ENCODE assay signal across 36 mouse cellular contexts in the genomic region with DNA sequence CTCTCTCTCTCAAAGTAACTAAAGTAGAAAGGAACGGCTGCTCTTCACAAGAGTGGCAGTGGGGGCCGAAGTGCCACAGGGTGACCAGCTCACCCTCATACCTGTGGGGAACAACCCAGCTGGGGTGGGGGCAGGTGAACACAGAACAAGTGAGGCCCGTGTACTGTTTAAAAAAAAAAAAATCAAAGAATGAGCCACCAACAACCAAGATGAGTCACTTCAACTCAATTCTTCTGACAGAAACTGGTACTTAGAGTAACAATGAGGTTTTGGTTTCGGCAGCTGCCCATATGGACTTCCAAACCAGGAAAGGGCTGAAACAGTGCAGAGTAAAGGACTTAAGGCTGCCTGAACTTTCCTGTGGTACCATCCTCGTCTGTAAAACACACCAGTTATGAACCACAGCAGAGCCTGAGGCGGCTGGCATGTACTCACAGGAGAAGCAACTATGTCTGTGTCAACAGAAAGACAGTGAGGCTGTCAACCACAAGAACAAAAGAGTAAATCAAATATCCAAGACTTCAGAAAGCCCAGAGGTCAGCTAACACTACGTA. TPM values are rescaled to one million over a fixed set of nuclear protein-coding genes. Genes with fewer than 3 reads are reported as not detected.
A peak's percentile ranks its signal among the peaks of the same experiment; 100 is the strongest.
DNase-seq lines count a peak whose midpoint lies in the region; ATAC-seq and TF ChIP-seq lines count a peak whose summit lies in the region.
"Had no signal": no experiment of that assay in that cellular context is flagged by ENCODE, and none has a peak within 500 bp of the region (broad histone marks: within the 10 kb centered on the region; RNA-seq: fewer than 3 reads in every experiment).

No protein-coding gene starts in this region.

- H3K27me3 ChIP-seq in embryonic facial prominence, embryonic 13.5 days, result no peaks in the 10 kb centered on the region
- no peaks in the 10 kb centered on the region for H3K27me3 ChIP-seq in embryonic facial prominence, embryonic 10.5 days (replicated peaks; ENCODE audit: low read depth, poor library complexity, severe bottlenecking)
- H3K27me3 ChIP-seq in CH12.LX (replicated peaks), result no peaks in the 10 kb centered on the region
- H3K27me3 ChIP-seq: embryonic facial prominence, embryonic 12.5 days; heart, embryonic 12.5 days; hindbrain, embryonic 13.5 days; limb, embryonic 12.5 days; liver, embryonic 15.5 days; midbrain, embryonic 15.5 days; neural tube, embryonic 12.5 days; Patski had no signal

- 65% methylated on average over 7 of the region's 7 CpGs for WGBS in embryonic facial prominence, embryonic 13.5 days
- WGBS in embryonic facial prominence, embryonic 10.5 days, result 86% methylated on average over 7 of the region's 7 CpGs

- no peak overlapping the region for H3K4me3 ChIP-seq in embryonic facial prominence, embryonic 13.5 days
- H3K4me3 ChIP-seq in embryonic facial prominence, embryonic 10.5 days, result no peak overlapping the region
- no peak overlapping the region for H3K4me3 ChIP-seq in CH12.LX (replicated peaks in 1 of 3; ENCODE audit: low read depth in 2 of 3, low read length in 2 of 3, poor library complexity in 1 of 3)
- no peak overlapping the region for H3K4me3 ChIP-seq in layer of hippocampus, adult 2 months
- H3K4me3 ChIP-seq: embryonic facial prominence, embryonic 12.5 days; heart, embryonic 12.5 days; hindbrain, embryonic 13.5 days; limb, embryonic 12.5 days; liver, embryonic 15.5 days; midbrain, embryonic 10.5 days; midbrain, embryonic 15.5 days; neural tube, embryonic 12.5 days had no signal

- no peak for DNase-seq in embryonic facial prominence, embryonic 10.5 days (ENCODE audit: low spot score)
- peak; percentile 30 for DNase-seq in CH12.LX (ENCODE audit: extremely low read depth)
- peak; percentile 47 for DNase-seq in induced T-regulatory cell, adult 2 months (ENCODE audit: low read depth)
- no peak for DNase-seq in right cerebral cortex, postnatal 14 days
- DNase-seq in layer of hippocampus, adult 2 months (ENCODE audit: low spot score in 2 of 2), result no peak
- DNase-seq in neural tube, embryonic 10.5 days (ENCODE audit: extremely low spot score, low spot score), result no peak
- DNase-seq: adrenal gland, postnatal 14 days; cerebellum, adult 11 months; cerebellum, adult 9-10 months; cerebellum, postnatal 36 days; gastrocnemius, postnatal 14 days; heart, adult 18-20 months; heart, postnatal 4 days; kidney, adult 2 months; kidney, postnatal 10 days; layer of hippocampus, adult 9-11 months; lung, embryonic 14.5 days; right cerebral cortex, adult 18-20 months; right cerebral cortex, postnatal 4 days; thymus, postnatal 14 days had no signal

- ATAC-seq in embryonic facial prominence, embryonic 13.5 days (ENCODE audit: insufficient number of reproducible peaks, insufficient read depth, low FRiP score, low TSS enrichment, low read depth), result no peak
- ATAC-seq: forebrain, embryonic 16.5 days; midbrain, embryonic 15.5 days; Patski had no signal

- no peak for TF ChIP-seq RAD21 in CH12.LX (IDR thresholded peaks at IDR 0.05; ENCODE audit: low read depth, low read length)

- no peak for TF ChIP-seq CTCF in CH12.LX (conservative IDR thresholded peaks at IDR 0.05 in 1 of 2, IDR thresholded peaks at IDR 0.05 in 1 of 2; ENCODE audit: low read depth in 2 of 2, low read length in 2 of 2)
- no peak for TF ChIP-seq CTCF in layer of hippocampus, adult 2 months (conservative IDR thresholded peaks at IDR 0.05)

- peaks cover 20% of the 10 kb centered on the region for H3K4me1 ChIP-seq in embryonic facial prominence, embryonic 13.5 days
- H3K4me1 ChIP-seq in embryonic facial prominence, embryonic 10.5 days, result no peaks in the 10 kb centered on the region
- H3K4me1 ChIP-seq in CH12.LX (ENCODE audit: control insufficient read depth in 1 of 2, insufficient read depth in 2 of 2), result peaks cover 21 to 53% of the 10 kb centered on the region in 2 experiments
- H3K4me1 ChIP-seq: midbrain, embryonic 15.5 days; neural tube, embryonic 12.5 days had no signal

- in situ Hi-C loops in CH12.LX (cut with MboI; ENCODE audit: low pct_ligation_motif_present, low pct_unique_long_range_greater_than_20kb, low sequenced_read_pairs), result no loop called here

- peak; percentile 97 for TF ChIP-seq EP300 in CH12.LX (IDR thresholded peaks at IDR 0.05; ENCODE audit: low read length)

- no peaks in the 10 kb centered on the region for H3K9me3 ChIP-seq in embryonic facial prominence, embryonic 13.5 days
- H3K9me3 ChIP-seq in embryonic facial prominence, embryonic 10.5 days, result no peaks in the 10 kb centered on the region
- no peaks in the 10 kb centered on the region for H3K9me3 ChIP-seq in CH12.LX (replicated peaks; ENCODE audit: low read length)
- H3K9me3 ChIP-seq: embryonic facial prominence, embryonic 12.5 days; heart, embryonic 12.5 days; hindbrain, embryonic 13.5 days; limb, embryonic 12.5 days; liver, embryonic 15.5 days; midbrain, embryonic 10.5 days; midbrain, embryonic 15.5 days; neural tube, embryonic 12.5 days had no signal

- no peak overlapping the region for H3K4me2 ChIP-seq in embryonic facial prominence, embryonic 13.5 days
- peak overlapping the region; percentile 42 for H3K4me2 ChIP-seq in CH12.LX (ENCODE audit: insufficient read depth, low read depth, poor library complexity, severe bottlenecking)
- H3K4me2 ChIP-seq: embryonic facial prominence, embryonic 12.5 days; heart, embryonic 12.5 days; hindbrain, embryonic 13.5 days; limb, embryonic 12.5 days; liver, embryonic 15.5 days; lung, embryonic 14.5 days; midbrain, embryonic 15.5 days; neural tube, embryonic 12.5 days had no signal

- H3K9ac ChIP-seq in embryonic facial prominence, embryonic 13.5 days, result peak overlapping the region; percentile 22; the same call in 1 of the 2 replicates
- H3K9ac ChIP-seq in CH12.LX (ENCODE audit: insufficient read depth, low read depth), result no peak overlapping the region; the same call in 1 of the 2 replicates
- H3K9ac ChIP-seq: embryonic facial prominence, embryonic 12.5 days; heart, embryonic 12.5 days; hindbrain, embryonic 13.5 days; limb, embryonic 12.5 days; liver, embryonic 15.5 days; lung, embryonic 14.5 days; midbrain, embryonic 15.5 days; neural tube, embryonic 12.5 days had no signal

- no peak for TF ChIP-seq POLR2A in CH12.LX (IDR thresholded peaks at IDR 0.05; ENCODE audit: low read depth, low read length)

- H3K27ac ChIP-seq in embryonic facial prominence, embryonic 13.5 days, result no peak overlapping the region
- no peak overlapping the region for H3K27ac ChIP-seq in embryonic facial prominence, embryonic 10.5 days (replicated peaks)
- peak overlapping the region; percentile 31 for H3K27ac ChIP-seq in CH12.LX (ENCODE audit: insufficient read depth, low read depth)
- H3K27ac ChIP-seq in layer of hippocampus, adult 2 months, result no peak overlapping the region
- H3K27ac ChIP-seq: embryonic facial prominence, embryonic 12.5 days; hindbrain, embryonic 13.5 days; limb, embryonic 12.5 days; liver, embryonic 15.5 days; midbrain, embryonic 10.5 days; midbrain, embryonic 15.5 days; neural tube, embryonic 12.5 days had no signal

- dilution Hi-C loops in CH12.LX (cut with MboI; ENCODE audit: extremely low pct_ligation_motif_present, extremely low pct_unique_long_range_greater_than_20kb, low sequenced_read_pairs), result no loop called here

- H3K79me2 ChIP-seq in CH12.LX (replicated peaks; ENCODE audit: control insufficient read depth, extremely low read depth, insufficient read depth, poor library complexity, severe bottlenecking), result peaks cover 67% of the 10 kb centered on the region

- peaks cover 38% of the 10 kb centered on the region for H3K36me3 ChIP-seq in embryonic facial prominence, embryonic 13.5 days
- H3K36me3 ChIP-seq in embryonic facial prominence, embryonic 10.5 days (replicated peaks), result peaks cover 58% of the 10 kb centered on the region
- peaks cover 24 to 84% of the 10 kb centered on the region in 2 experiments for H3K36me3 ChIP-seq in CH12.LX (replicated peaks in 1 of 2; ENCODE audit: control insufficient read depth in 1 of 2, insufficient read depth in 1 of 2, low read length in 1 of 2)

RNA-seq across cellular contexts. Expression of a gene that starts 9.9 kb away (rescaled TPM):
- 132 and 150 TPM in 2 replicates for polyA plus RNA-seq in embryonic facial prominence, embryonic 13.5 days (2015; fragmentation: Nextera tagmentation; extraction: Ambion mirVana)
- 120 and 121 TPM in 2 replicates for polyA plus RNA-seq in embryonic facial prominence, embryonic 10.5 days (2016; fragmentation: Nextera tagmentation; extraction: Ambion mirVana)
- total RNA-seq in CH12.LX (2012; rRNA removed) (32.6 and 33.8 TPM in 2 replicates), CH12.LX (2014; rRNA removed) (27.8 and 40.7 TPM in 2 replicates)
- 38.3 and 41.1 TPM in 2 replicates for polyA plus RNA-seq in CH12.LX (2012; ENCODE audit: insufficient read length, low read depth)
- total RNA-seq in layer of hippocampus, adult 2 months (2021), result 10 to 100 TPM; 74.4 to 77.8 TPM

RNA-seq across cellular contexts. Expression of a gene that starts 26.3 kb away (rescaled TPM):
- polyA plus RNA-seq in embryonic facial prominence, embryonic 13.5 days (2015; fragmentation: Nextera tagmentation; extraction: Ambion mirVana), result 29.1 and 30.0 TPM in 2 replicates
- 42.0 and 43.5 TPM in 2 replicates for polyA plus RNA-seq in embryonic facial prominence, embryonic 10.5 days (2016; fragmentation: Nextera tagmentation; extraction: Ambion mirVana)
- total RNA-seq in CH12.LX (2012; rRNA removed) (11.6 and 13.6 TPM in 2 replicates), CH12.LX (2014; rRNA removed) (8.2 and 8.6 TPM in 2 replicates)
- 5.4 and 5.7 TPM in 2 replicates for polyA plus RNA-seq in CH12.LX (2012; ENCODE audit: insufficient read length, low read depth)
- total RNA-seq in layer of hippocampus, adult 2 months (2021), result 10 to 100 TPM; 43.9 to 51.2 TPM

RNA-seq across cellular contexts. Expression of a gene that starts 26.4 kb away (rescaled TPM):
- polyA plus RNA-seq in embryonic facial prominence, embryonic 13.5 days (2015; fragmentation: Nextera tagmentation; extraction: Ambion mirVana), result 0.08 and 0.19 TPM in 2 replicates
- polyA plus RNA-seq in embryonic facial prominence, embryonic 10.5 days (2016; fragmentation: Nextera tagmentation; extraction: Ambion mirVana), result 0.11 and 0.15 TPM in 2 replicates
- 0.25 TPM in 2 replicates for total RNA-seq in CH12.LX (2012; rRNA removed)
- not detected in 2 replicates for total RNA-seq in CH12.LX (2014; rRNA removed)
- not detected in 2 replicates for polyA plus RNA-seq in CH12.LX (2012; ENCODE audit: insufficient read length, low read depth)
- under 1 TPM; 0.32 to 0.38 TPM for total RNA-seq in layer of hippocampus, adult 2 months (2021)
- total RNA-seq: adrenal gland, postnatal 14 days; gastrocnemius, postnatal 14 days; heart, postnatal 4 days; liver, adult 2 months had no signal
- polyA plus RNA-seq: forebrain, embryonic 11.5 days; limb, embryonic 12.5 days; liver, adult 2 months; lung, embryonic 14.5 days; spleen, adult 2 months had no signal

RNA-seq across cellular contexts. Expression of a gene that starts 47.1 kb away (rescaled TPM):
- polyA plus RNA-seq in embryonic facial prominence, embryonic 13.5 days (2015; fragmentation: Nextera tagmentation; extraction: Ambion mirVana), result 0.07 TPM in 1 of 2 replicates, not detected in the other
- 1.9 and 2.1 TPM in 2 replicates for polyA plus RNA-seq in embryonic facial prominence, embryonic 10.5 days (2016; fragmentation: Nextera tagmentation; extraction: Ambion mirVana)
- total RNA-seq in CH12.LX (2012; rRNA removed), result 0.08 TPM in 1 of 2 replicates, not detected in the other
- total RNA-seq in CH12.LX (2014; rRNA removed), result 0.08 TPM in 1 of 2 replicates, not detected in the other
- polyA plus RNA-seq in CH12.LX (2012; ENCODE audit: insufficient read length, low read depth), result 0.12 TPM in 1 of 2 replicates, not detected in the other
- total RNA-seq in layer of hippocampus, adult 2 months (2021), result under 1 TPM in 1 of 2 experiments, not detected in 1; 0.41 TPM
- total RNA-seq: adrenal gland, postnatal 14 days; gastrocnemius, postnatal 14 days; heart, adult 18-20 months; heart, postnatal 4 days; liver, adult 2 months; megakaryocyte progenitor cell, adult 5-6 weeks had no signal
- polyA plus RNA-seq: forebrain, embryonic 16.5 days; heart, embryonic 12.5 days; heart, postnatal 0 days; hindbrain, embryonic 13.5 days; kidney, adult 2 months; liver, adult 2 months; liver, embryonic 15.5 days; lung, embryonic 14.5 days; midbrain, embryonic 15.5 days; neural tube, embryonic 12.5 days; Patski had no signal

RNA-seq across cellular contexts. Expression of a gene that starts 56.4 kb away (rescaled TPM):
- polyA plus RNA-seq in embryonic facial prominence, embryonic 13.5 days (2015; fragmentation: Nextera tagmentation; extraction: Ambion mirVana), result 12.9 and 13.7 TPM in 2 replicates
- 15.7 and 17.8 TPM in 2 replicates for polyA plus RNA-seq in embryonic facial prominence, embryonic 10.5 days (2016; fragmentation: Nextera tagmentation; extraction: Ambion mirVana)
- 12.1 and 14.6 TPM in 2 replicates for total RNA-seq in CH12.LX (2012; rRNA removed)
- 8.7 and 11.0 TPM in 2 replicates for total RNA-seq in CH12.LX (2014; rRNA removed)
- 14.9 and 15.5 TPM in 2 replicates for polyA plus RNA-seq in CH12.LX (2012; ENCODE audit: insufficient read length, low read depth)
- total RNA-seq in layer of hippocampus, adult 2 months (2021), result 10 to 100 TPM; 10.8 to 11.1 TPM

Comparison
In these comparisons a context has a peak if more than half of its experiments do, and no peak if none do; other contexts are left out.
1. DNase-seq: peak in CH12.LX (single experiment) and induced T-regulatory cell, adult 2 months (single experiment); none in embryonic facial prominence, embryonic 10.5 days (single experiment), right cerebral cortex, postnatal 14 days (single experiment), layer of hippocampus, adult 2 months (0 of 2) and neural tube, embryonic 10.5 days (single experiment).